Mouse (Mus musculus) layer of hippocampus, adult 2 months (tissue): ENCODE measurements at regions not wholly inside any gene's neighbourhood (a gene's known extent, or its start where the extent isn't known, plus 50 kb on each side); places are given as distances from the start of the nearest gene placed in this dataset.

Experiments
- DNase-seq, 2 experiments: peaks; one replicate each; pipeline ENCODE4 v3.0.0; 2022; ENCODE audit warnings: low spot score in 2 of 2
- H3K27ac ChIP-seq: fragments of 200-600 bp; 2 replicates; pipeline ENCODE4 v1.8.1; 2022
- H3K4me3 ChIP-seq: fragments of 200-600 bp; 2 replicates; pipeline ENCODE4 v1.8.1; 2022; ENCODE audit warnings: mild to moderate bottlenecking
- CTCF ChIP-seq: fragments of 200-600 bp; conservative IDR thresholded peaks from 2 replicates; pipeline ENCODE4 v1.8.1; 2022; ENCODE audit warnings: antibody characterized with exemption, mild to moderate bottlenecking, moderate library complexity

DNA sequence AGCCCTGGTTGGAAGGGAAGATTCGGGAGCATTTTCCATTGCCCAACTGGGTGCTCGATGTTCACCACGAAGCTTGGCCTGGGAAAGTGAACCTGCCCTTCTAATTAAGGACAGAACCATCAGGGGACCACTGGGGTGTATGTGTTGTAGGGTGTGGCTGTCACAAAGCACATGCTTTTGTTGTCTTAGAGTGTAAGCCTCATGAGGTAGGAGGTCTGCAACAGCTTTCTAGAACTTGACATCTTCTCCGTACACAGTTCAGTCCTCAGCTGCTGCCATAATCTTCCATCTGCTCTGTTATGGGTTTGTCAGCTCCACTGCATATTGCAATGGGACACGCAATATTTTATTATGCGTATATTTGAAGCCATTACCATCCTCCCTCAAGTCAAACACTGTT lies 127.9 kb upstream of the Jag1 start:
- TF ChIP-seq CTCF: no peak
- no peak overlapping the region for H3K4me3 ChIP-seq

DNA sequence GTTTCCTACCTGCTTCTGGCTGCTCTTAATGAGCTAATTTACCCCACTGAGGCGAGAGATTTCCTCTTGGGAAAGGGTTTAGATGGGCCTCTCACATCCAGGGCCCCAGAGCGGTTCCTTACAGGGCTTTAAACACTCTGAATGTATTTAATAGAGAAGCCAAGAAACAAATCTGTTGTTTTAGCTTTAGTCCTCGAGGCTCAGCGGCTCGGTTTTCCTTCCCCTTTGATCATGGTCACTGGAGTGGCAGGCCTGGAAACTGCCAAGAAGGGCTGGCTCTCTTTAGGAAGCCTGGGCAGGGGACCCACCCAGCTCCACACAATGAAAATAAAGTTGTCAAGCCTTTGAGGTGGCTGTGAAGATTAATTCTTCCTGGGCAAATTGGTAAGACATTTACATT lies 127.5 kb upstream of the Jag1 start:
- Histone ChIP-seq H3K4me3 (no peak overlapping the region), H3K27ac (0 out of 2 replicates have a peak overlapping the region, but pooled peaks have one; percentile 32)
- DNase-seq: no peak
- no peak for TF ChIP-seq CTCF

More for the DNA sequence above, 127.9 kb upstream of the Jag1 start:
- H3K27ac ChIP-seq: no peak overlapping the region
- no peak for DNase-seq

DNA sequence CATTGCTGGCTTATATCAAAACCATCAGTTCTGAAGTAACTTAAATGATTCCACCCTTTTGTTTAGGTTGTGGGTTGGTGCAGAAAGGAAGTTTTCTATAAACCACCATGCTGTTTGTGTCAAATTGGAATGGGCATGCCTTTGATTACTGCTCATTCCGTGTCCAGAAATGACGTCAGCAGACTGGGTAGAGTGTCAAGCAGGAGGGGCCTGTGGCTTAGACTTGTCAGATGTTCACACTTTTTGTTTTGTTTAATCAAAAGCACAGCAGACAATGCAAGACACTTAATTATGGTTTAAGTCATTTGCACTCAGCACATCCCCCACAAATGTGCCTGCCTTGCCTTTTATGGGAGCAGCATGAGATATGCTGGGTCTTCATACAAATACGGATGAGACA lies 120.5 kb upstream of the Jag1 start:
- TF ChIP-seq CTCF: no peak
- DNase-seq: no peak
- Histone ChIP-seq H3K4me3 (no peak overlapping the region), H3K27ac (no peak overlapping the region)

DNA sequence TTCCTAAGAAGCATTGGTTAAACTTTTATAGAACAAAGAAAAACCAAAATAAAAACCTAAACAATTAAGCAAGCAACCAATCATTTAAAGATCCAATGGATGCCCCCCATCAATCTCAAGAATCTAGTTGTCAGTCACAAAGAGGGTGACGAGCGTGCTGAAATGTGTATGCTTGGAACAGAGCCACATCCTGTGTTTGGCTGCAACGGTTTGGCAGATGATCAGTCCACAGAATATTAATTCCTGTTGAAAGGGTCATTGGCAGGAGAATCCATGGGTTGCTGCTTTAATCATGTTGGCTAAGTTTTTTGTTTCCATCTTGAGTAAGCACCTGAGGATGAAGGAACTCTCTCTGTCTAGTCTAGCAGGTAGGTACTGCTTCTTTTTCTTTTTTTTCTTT lies 117.5 kb upstream of the Jag1 start:
- no peak overlapping the region for H3K4me3 ChIP-seq

DNA sequence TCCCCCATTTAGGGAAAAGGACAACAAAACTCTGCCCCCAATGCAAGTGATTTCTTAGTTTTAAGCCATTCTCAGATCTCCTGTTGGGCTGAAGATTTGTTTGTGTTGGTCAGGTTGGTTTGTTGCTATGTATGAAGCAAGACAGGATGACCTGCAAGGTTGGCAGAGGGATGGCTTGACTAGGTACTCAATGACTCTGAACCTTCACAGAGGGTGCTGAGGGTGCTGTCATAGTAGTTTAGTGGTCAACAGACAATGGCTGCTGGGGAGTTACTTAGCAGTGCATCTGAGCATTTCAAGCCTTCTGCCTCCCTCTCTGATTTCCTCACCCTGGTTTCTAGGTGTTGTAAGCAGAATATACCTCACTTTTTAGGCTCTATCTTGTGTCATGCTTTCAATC lies 114.7 kb upstream of the Jag1 start:
- no peak for DNase-seq
- H3K4me3 ChIP-seq: no peak overlapping the region
- H3K27ac ChIP-seq: no peak overlapping the region
- TF ChIP-seq CTCF: no peak

More for the DNA sequence above, 117.5 kb upstream of the Jag1 start:
- no peak for TF ChIP-seq CTCF
- DNase-seq: no peak
- H3K27ac ChIP-seq: no peak overlapping the region

DNA sequence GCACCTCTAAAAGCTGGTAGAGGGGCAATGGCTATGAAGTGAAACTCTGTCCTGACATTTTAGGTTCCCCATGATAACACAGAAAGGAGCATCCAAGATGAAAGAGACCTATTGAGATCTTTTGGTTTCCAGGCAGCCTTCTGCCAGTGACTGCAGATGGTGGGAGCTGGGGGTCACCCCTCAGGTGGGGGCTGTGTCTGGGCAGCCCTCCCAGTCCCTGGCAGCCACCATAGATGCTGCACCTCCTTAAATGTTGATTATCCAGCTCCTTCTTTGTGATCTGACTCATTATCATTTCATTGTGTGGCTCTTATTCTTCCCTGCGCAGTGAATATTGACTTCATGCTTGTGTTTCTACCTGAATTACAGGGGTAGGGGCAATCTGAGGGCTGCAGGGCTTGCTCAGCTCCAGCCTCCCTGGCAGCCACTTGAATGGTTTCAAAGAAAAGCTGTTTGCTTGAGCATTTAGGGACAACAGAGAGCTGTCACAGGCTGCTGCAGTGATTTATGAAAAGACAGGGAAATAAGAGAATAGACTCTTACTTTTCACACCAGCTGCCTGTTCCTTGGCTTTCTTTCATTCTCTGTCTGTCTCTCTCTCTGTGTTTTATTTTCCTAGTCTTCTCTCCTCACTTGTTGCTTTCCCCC lies 113.1 kb upstream of the Jag1 start:
- H3K4me3 ChIP-seq: no peak overlapping the region
- DNase-seq: no peak
- TF ChIP-seq CTCF: no peak
- H3K27ac ChIP-seq: no peak overlapping the region

DNA sequence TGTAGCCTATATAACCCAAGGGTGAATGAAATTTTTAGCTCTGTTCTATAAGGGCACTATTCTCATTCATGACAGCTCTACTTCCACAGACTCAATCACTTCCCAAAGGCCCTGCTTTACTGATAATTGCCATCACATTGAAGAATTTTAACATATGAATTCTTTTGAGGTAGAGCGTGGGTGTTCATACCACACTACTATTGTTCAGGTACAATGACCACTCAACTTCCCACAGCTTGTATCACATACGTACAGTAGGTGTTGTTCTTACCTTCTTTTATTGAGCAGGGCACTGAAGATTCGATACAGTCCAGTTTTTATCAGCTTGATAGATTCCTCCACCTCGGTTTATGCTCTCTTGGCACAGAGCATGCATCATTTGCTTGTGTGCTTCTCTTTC lies 111.1 kb upstream of the Jag1 start:
- Histone ChIP-seq H3K4me3 (no peak overlapping the region), H3K27ac (no peak overlapping the region)
- TF ChIP-seq CTCF: no peak
- DNase-seq: no peak

DNA sequence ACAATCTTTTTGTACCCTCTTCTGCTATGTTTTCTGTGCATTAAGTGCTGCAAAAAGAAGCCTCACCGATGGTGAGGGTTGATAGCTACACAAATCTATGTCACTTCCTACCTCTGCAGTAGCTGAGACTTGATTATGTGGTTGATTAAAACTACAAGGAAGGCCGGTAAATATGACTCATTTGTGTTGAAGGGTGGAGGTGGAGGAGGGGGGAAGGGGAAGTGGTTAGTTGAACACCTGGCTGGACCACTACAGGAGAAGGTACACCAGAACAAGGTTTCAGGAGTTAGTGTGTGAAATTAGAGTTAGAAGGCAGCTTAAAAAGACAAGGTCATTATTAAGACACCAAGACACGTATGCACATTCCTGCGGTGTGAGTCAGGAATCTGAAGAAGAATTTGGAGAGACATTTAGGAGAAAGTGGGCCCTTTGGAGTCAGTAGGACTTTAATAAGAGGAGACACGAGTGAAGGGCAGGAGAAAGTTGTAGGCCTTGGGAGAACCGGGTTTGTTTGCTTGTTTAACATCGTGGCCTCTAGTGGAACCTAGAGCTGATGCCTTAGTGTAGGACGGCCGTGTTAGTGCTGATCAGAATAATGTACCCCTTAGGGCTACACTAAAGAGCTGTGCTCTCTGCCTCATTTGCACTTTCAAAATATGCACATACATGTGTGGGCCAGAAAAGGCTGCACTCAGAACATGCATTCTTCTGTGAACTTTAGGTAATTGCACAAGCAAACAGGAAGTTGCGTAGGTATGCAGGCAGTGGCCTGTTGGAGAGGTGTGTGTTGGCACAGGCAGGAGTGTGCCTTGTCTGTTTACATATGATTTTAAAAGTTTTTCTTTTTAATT lies 108.5 kb upstream of the Jag1 start:
- no peak for DNase-seq
- no peak overlapping the region for H3K27ac ChIP-seq
- H3K4me3 ChIP-seq: no peak overlapping the region
- TF ChIP-seq CTCF: no peak

DNA sequence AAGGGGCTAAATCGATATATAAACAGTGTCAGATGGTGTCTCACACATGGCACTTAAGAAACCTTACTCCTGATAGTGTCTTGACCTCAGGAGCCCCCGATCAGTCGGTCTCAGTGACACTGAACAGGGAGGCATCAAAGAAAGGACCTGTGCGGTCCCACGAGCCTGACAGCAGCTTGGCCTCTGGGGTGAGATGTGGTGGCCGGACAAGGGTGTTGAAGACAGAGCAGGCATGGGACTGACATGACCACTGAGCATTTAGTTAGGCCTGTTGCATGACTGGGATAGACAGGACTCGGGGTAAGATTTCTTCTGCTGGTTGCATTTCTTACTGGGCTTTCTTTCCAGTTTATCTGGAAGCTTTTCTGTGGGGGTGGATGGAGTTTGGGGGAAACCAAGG lies 99.3 kb upstream of the Jag1 start:
- no peak for DNase-seq
- no peak for TF ChIP-seq CTCF
- Histone ChIP-seq H3K27ac (no peak overlapping the region), H3K4me3 (no peak overlapping the region)

DNA sequence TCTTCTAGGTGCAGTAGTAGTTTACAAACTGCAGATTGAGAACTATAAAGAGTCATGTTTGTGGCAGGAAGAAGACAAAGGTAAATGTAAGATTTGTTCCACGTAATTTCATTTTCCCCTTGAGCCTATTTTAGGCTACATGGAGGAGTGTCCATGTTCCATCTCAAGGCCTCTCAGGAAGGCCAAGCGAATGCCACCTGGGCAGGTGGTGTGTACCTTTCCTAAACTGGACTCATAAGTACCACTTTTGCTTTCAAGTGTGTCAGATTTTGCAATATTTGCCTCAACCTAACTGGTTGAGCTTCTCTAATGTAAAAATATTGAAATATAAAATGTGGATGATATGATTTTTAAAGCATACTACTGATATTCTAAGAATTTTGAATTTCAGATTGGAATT lies 91.4 kb upstream of the Jag1 start:
- DNase-seq: no peak
- no peak for TF ChIP-seq CTCF

DNA sequence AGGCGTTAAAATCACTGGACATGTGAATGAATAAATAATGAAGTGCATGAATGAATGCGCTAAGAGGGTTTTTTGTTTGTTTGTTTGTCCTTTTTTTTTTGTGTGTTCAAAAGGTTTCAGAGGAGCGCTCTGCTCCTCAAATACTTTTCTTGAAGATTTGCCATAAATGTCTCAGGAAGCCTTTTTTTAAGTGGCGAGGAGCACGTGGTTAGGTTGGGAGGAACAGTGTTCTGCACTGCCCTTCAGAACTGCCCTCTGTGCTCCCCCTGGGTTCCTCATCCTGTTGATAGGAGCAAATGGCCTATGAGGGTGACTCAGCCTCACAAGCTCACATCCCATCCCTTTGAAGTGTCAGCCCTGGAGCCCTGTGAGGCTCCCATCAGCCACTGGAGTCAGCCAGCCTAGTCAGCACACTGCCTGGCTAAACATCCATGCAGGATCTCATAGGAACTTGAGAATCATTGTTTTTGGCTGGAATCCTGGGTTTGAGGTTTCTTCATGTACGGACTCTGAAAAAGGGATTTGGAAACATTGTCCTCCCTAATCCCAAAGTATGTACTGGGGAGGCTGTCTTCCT lies 87.9 kb upstream of the Jag1 start:
- DNase-seq: no peak
- Histone ChIP-seq H3K27ac (no peak overlapping the region), H3K4me3 (no peak overlapping the region)
- TF ChIP-seq CTCF: no peak

More for the DNA sequence above, 91.4 kb upstream of the Jag1 start:
- no peak overlapping the region for H3K27ac ChIP-seq
- no peak overlapping the region for H3K4me3 ChIP-seq

DNA sequence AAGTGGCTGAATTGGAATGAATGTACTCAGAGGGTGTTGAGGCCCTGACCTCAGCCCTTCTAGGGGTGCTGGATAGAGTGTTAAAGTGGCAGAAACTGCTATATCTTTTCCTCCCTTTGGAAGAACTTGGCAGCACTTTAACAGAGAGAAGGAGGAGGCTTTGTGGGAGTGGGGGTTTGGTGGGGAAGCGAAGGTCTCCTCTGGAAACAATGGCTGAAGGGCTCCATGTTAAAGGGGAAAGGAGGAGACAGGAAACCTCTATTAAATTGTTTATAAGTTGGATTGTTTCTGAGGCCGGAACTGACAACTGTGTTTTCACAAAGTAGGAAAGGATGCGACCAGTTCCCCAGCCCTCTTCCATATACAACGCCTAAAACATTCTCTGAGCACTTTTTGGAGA lies 83.7 kb upstream of the Jag1 start:
- Histone ChIP-seq H3K4me3 (no peak overlapping the region), H3K27ac (no peak overlapping the region)
- TF ChIP-seq CTCF: no peak
- DNase-seq: no peak

DNA sequence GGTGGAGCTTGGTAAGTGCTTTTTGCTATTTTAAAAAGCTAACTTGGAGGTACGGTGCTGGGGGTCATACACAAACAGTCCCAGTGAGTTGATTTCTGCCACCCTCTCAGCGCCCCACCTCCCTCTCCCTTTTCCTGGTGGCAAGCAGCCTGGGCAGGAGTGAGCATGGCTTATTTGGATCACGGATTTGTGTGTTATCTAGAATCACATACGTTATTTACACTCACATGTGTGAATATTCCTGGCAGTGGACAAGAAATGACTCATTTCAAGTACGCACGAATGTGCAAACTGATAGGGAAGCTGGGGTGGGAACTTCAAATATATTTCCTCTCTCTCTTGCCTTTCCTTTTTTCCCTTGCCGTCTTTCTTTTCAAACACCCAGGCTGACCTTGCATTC lies 75.7 kb upstream of the Jag1 start:
- H3K27ac ChIP-seq: no peak overlapping the region
- no peak for DNase-seq
- H3K4me3 ChIP-seq: no peak overlapping the region
- no peak for TF ChIP-seq CTCF
